Mouse (Mus musculus) cerebellum, postnatal 25 days (tissue): ENCODE measurements around the gene Baz1b.
"Not testable (repeated sequence)": the region's sequence is repeated elsewhere in the genome, so short reads cannot be mapped to it uniquely, and the experiment has no call there.

Experiments
- DNase-seq, 2 experiments: peaks; one replicate each; pipeline ENCODE4 v3.0.0; 2021; ENCODE audit warnings: mixed read lengths in 2 of 2

Baz1b gene

DNA sequence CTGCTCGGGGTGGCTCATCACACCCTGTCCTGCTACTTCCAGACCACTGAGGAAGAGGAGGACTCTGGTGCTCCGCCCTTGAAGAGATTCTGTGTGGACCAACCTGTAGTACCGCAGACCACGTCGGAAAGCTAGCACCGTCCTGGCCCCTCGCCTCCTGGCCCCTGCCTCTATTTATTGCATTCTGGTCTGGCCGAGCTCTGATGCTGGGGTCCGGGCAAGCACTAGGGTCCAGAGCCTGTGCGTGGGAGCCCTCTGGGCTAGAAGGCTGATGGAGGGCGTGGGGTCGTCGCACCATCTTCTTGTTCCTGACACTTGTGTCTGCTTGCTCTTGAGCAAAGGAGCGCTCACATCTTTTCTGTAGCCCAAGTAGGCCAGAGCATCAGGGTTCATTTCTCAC lies 6.3 kb upstream of the Baz1b start:
- DNase-seq = peak in 1 of 2 experiments; percentile 36

DNA sequence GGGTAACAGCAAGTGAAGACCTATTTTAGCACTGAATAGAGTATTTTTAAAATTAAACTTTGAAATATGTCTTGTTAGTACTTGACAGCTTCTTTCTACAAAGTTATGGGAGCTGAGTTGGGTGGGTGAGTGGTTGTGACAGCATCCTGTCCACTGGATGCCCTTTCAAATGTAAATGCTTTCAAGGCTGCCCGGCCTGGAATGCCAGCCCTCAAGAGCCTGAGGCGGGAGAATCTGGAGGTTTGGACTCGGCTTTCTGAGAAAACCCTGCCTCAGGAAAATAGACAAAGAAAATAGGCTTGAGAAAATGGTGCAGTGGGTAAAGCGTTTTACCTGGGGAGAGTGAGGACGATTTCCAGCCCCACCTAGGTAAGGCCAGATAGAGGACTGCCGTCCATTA lies 5.3 kb upstream of the Baz1b start:
- DNase-seq = no peak

DNA sequence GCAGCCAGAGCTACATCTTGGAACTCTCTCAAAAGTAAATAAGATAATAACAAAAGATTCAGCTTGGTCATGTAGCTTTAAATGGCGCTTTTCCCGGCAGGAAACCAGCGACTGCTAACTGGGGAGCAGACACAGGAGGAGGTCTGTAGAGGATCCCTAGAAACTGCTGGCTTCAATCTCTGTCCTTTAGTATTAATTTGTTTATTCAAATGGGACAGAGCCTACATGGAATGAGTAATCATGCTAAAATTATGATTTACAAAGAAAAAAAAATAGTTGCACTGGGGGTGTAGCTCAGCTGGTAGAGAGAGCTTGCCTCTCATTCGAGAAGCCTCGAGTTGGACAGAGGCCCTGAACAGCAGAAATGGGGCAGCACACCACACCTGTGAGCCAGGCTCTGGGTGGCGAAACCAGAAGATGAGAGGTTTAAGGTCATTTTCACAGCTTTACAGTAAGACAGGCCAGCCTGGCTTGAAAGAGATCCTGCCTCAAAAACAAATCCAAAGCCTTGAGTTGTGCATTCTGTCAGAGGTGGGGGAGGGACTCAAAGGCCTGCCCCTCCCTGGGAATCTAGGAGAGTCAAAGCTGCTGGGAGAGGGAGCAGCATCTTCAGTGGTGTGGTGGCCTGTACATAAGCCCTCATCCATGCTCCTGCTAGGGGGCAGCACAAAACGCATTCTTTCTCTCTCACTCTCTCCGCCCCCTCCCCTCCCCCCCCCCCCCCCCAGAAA lies 3.8 kb upstream of the Baz1b start:
- peak; percentile 46 to 50 for DNase-seq

DNA sequence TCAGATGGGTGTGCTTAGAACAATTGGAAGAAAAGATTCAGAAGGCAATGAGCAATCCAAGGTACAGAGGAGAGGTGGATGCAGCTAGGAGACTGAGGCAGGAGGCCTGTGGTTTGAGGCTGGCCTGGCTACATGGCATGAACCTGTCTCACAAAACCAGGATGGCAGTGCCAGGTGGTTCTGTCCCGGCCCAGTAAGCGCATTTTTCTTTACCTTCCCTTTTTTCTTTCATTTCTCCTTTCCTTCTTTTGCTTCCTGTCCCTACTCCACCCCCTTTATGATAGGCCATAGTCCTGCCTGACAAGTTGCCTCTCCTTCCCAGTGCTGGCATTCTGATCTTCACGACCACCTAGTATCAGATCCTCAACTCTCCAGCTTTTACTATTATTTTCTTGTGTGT lies 2.0 kb upstream of the Baz1b start:
- DNase-seq = no peak

DNA sequence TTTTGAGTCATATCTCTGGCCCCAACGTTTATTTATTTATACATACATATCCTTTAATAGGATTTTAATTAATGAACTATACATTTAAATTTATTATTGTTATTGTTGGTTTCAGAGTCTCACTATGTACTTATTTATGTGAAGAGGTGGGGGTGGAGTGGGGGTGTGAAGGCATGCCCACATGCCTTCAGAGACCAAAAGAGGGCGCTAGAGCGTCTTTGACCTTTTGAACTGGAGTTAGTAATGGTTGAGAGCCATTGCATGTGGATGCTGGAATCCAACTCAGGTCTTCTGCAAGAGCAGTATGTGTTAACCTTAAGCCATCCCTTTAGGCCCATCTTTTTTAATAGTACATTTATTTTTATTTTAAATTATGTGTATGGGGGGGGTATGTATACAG lies 1.5 kb upstream of the Baz1b start:
- no peak for DNase-seq

DNA sequence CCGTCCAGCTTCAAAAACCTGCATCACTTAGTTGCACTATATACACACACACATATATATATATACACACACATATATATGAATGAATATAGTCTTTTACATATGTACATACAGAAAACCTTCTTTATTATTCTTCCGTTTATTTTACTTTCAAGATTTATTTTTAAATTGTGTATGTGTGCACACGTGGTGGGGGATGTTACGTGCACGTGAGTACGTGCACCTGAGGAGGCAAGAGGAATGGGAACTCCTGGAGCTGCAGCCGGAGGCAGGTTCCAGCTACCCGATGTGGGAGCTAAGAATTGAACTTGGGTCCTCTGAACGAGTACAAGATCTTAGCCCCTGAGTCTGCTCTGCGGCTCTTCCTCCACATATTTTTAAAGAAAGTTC lies 838 bp upstream of the Baz1b start:
- DNase-seq = no peak

DNA sequence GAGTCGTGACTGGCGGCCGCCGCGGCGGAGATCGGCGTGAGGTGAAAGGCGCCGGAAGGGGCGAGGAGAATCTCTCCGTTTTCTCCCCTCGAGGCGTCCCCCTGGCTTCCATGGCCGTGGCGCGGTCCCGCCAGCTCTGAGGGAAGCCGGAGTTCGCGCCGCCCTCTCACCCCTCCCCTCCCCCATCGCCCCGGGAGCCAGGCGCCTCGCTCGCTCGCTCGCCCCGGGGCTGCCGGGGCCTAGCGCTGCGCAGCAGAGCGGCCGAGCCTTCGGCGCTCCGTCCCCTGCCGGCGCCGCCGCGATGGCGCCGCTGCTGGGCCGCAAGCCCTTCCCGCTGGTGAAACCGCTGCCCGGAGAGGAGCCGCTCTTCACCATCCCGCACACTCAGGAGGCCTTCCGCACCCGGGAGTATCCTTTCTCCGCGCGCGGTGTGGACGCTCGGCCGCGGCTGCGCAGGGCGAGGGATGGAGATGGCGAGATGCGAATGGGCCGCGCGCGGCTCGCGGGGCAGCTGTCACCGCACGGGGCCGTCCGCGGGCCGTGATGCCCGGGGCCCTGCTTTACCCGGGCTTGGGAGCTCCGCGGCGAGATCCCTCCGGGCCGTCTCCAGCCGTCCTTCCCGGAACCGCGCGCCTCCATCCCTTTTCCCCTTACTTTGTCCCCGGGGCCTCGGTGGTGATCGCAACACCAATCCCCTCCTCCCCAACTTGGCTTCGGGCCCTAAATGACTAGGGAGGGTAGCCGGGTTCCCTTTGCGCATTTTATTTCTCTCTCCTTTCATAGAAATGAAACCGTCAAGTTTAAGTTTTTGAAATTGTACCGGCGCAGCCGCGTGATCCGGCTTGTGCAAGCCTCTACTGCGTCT lies 517 bp downstream of the Baz1b start:
- DNase-seq = peak in 1 of 2 experiments; percentile 69

DNA sequence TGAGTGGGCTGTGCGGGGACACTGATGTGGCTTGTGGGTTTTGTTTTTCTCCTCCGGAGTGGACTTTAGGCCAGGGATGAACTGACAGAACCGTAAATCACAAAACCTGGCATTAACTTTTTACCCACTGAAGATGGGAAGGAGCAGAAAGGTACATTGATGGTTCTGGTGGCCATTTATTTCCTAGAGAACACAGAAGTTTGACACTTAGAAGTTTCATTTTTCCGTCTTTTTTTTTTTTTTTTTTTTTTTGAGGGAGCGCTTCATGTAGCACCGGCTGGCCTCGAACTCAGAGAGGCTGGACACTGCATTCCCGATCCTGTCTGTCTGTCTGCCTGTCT lies 1.1 kb downstream of the Baz1b start:
- DNase-seq = no peak

DNA sequence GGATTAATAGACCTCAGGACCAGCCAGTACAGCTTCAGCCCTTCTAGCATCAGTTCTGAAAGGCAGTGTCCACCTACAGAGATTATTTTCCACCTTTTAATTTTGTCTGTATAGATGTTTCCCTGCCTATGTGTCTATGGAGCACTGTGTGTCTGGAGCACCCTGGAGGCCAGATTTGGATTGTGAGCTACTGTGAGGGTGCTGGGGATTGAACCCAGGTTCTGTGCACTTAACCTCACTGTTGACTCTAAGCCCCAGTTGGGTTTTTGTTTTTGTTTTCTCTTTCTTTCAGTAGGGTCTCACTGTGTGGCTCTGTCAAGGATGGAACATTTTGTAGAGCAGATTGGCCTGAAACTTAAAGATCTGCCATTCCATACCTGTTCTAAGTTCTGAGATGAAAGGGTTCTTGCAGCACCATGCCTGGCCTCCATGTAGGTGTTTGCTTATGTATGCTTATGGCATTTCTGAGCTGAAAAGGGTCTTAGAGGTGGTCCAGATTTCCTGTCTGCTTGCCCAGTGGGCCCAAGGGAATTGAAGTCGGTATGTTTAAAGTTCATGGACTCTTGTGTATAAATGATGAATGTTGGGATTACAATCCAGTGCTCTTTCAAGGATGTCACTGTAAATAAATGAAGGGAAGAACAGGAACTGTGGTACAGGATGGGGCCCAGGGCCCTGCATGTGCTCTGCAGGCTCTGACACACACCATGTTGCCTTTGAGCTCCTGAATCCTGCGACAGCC lies 2.4 kb downstream of the Baz1b start:
- DNase-seq = no peak

DNA sequence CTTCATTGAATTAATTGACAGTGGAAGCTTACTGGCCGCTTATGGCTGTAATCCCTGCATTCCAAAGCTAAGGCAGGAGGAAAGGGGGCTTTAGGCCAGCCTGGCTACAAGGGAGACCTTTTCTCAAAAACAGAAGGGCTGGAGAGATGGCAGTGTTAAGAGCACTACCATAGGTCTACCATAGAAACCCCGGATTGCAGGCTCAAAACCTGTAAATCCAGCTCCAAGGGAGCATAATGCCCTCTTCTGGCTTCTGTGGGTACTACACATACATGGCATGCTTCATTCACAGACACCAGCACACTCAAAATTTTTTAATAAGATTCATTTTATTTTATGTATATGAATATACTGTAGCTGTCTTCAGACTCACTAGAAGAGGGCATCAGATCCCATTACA lies 4.6 kb downstream of the Baz1b start:
- DNase-seq = peak; percentile 68 to 83

DNA sequence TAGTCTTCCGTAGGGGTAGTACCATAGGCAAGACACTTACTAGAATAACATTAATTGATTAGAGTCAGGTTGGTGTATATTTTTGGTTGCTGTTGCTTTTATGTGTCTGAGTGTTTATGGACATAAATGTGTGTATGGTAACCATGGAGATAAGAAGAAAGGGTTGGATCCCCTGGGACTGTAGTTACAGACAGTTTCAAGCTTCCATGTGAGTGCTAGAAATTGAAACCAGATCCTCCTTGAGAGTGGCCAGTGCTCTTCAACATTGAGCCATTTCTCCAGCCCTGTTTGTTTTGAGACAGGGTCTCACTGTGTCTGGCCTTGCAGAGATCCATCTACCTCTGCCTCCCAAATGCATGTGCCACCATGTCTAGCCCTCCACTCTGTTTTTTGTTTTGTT lies 5.4 kb downstream of the Baz1b start:
- no peak for DNase-seq

DNA sequence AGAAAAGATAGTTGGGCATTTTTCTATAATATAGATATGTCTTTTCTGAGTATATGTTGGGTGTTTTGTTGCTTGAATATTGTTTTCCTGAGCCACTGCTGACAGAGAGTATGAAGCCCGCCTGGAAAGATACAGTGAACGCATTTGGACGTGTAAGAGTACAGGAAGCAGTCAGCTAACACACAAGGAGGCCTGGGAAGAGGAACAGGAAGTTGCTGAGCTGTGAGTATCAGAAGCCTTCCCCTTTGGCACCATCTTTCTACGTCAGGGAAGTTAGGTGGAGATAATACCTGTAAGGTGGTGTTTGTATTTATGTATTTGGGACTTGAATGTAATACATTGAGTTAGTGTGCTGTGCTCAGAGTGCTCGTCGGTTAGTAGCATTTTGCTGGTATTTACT lies 9.3 kb downstream of the Baz1b start:
- DNase-seq = no peak

DNA sequence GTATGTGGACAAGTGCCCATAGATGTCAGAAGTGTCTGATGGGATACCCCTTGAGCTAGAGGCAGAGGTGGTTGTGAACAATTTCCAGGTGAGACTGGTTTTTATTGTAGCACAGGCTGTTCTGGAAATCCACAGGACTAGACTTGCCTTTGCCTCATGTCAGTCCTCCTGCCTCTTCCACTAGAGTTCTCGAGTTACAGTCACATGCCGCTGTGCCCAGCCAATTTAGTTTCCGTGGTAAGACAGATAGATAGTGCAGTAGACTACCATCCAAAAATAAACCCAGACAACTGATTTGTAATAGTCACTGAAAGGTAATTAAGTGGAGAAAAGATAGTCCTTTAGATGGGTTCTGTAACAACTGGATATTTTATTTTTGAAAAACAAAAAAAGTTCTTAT lies 15.7 kb downstream of the Baz1b start:
- no peak for DNase-seq

DNA sequence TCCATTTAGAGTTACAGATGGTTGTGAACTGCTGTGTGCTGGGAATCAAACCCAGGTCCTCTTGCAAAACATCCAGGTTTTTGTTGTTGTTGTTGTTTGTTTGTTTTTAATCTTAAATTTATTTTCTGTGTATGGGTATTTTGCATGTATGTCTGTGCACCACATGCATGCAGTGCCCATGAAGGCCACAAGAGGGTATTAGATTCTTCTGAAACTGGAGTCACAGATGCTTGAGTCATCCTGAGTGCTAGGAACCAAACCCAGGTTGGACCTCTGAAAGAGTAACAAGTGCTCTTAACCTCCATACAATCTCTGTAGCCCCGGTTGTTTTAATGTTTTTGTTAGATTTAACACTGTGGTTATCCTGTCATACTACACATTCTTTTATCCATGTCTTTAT lies 21.1 kb downstream of the Baz1b start:
- no peak for DNase-seq

DNA sequence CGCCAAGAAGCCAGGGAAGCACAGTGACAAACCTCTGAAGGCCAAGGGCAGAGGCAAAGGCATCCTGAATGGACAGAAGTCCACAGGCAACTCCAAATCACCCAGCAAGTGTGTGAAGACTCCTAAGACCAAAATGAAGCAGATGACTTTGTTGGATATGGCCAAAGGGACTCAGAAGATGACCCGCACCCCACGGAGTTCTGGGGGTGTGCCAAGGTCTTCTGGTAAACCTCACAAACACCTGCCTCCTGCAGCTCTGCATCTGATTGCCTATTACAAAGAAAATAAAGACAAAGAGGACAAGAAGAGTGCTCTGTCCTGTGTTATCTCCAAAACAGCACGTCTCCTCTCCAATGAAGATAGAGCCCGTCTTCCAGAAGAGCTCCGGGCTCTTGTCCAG lies 29.8 kb downstream of the Baz1b start:
- peak; percentile 27 to 65 for DNase-seq

DNA sequence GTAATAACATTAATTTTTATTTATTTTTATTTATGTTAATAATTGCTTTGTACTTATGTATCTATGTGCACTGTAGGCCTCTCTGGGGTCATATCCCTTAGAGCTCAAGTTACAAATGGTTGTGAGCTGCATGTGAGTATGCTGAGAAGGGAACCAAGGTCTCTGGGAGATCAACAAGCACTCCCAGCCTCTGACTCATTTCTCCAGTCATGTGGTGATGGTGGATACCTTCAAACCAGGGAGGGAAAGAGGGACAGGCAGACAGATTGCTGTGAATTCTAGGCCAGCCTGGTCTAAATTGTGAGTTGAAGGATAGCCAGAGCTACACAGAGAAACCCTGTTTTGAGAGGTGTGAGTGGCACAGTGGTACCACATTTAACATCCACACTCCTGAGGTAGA lies 33.9 kb downstream of the Baz1b start:
- no peak for DNase-seq

DNA sequence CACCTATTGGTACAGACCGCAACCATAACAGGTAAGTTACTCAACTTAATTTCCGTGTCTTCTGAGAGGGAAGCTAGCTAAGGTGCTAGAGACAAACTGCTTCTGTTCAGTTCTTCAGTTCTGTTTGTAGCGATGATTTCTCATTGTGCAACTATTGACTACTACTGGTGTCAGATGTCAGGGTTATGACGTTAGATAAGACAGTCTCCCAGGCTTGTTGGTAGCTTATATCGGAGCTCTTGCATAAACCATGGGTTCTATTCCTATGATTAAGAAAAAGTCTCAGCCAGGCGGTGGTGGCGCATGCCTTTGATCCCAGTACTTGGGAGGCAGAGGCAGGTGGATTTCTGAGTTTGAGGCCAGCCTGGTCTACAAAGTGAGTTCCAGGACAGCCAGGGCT lies 35.0 kb downstream of the Baz1b start:
- DNase-seq = no peak

DNA sequence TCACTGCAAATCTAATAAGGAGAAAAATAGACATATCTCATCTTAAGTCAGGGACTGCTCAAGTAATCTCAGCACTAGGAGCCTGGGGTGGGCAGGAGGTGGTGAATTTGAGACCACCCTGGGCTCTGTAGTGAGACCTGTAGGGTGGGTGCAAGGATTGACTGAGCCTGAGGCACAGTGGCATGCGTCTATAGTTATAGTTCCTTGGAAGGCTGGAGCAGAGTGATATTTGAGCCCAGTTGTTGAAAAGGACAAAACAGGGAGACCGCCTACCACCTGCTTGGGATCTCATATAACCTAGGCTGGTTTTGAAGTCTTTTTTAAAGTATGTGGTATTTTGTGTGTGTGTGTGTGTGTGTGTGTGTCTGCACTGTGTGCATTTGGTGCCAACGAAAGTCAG lies 37.1 kb downstream of the Baz1b start:
- no peak for DNase-seq

DNA sequence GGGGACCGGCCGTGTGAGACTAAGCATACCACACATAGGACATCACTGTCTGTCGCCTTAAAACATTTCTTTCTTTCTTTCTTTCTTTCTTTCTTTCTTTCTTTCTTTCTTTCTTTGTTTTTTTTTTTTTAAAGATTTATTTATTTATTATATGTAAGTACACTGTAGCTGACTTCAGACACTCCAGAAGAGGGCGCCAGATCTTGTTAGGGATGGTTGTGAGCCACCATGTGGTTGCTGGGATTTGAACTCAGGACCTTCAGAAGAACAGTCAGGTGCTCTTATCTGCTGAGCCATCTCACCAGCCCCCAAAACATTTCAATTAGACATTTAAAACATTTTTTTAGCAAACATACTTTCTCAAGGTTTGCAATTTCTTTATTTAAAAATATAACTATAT lies 38.8 kb downstream of the Baz1b start:
- not testable (repeated sequence) for DNase-seq

DNA sequence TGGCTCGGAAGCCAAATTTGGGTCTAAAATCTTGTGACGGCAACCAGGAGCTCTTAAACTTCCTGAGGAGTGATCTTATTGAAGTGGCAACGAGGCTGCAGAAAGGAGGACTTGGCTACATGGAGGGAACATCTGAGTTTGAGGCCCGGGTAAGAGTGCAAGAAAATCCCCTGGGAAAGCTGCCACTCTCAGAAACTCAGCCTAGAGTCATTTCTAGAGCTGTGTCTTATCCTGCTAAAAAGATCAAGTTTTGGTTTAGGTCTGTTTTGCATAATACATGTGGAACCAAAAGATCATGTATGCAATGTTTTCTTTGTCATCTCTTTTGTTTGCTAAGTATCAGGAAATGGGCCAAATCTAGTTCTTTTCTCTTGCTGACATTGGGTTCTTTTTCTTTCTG lies 43.1 kb downstream of the Baz1b start:
- no peak for DNase-seq

DNA sequence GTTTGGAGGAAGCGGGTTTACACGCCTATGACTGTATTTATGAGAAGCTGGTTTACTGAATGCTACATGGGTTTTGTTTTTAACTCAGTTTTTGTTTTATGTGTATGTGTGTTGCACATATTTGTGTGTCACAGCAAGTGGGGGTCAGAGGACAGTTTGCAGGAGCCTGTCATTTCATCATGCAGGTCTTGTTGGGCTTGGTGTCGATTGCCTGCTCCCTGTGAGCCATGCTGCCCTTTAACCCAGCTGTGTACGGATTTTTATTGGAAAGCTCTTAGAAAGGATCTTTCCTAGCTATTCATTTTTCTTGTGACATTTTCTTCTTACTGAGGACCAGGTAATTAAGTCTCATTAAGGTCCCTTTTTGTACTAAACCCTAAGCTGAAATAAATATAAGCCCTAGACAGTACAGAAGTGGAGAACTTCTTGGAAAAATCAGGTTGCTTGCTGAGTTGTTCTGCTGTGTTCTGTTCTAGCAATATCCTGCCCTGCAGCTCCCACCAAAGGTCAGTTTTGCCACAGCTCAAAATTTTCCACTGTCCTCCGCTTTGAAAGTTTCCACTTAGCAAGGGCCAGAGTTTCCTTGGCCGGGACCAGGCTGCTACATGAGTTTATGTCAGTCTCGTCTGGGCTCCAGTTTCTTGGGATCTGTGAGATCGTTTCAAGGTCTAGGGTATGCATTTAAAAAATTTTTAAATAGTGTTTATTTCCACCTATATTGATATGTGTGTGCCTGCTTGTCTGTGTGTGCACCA lies 46.3 kb downstream of the Baz1b start:
- DNase-seq = no peak

DNA sequence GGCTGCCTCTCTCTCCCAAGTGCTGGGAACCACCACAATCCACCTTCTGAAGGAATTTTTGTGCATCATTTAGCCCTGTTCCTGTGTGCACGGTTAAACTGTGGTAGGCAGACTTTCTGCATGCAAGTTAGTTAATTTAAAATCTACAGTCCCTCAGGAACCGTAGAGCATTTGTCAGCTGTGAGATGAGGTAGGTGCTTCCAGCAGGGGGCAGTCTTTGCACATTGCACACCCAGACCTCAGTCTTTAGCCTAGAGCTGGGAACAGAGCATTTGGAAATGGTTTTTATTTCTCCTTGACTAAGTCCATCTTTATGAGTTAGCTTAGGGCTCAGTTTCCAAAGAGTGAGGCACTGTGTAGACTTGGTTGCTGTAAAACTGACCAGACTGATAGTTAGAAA lies 49.5 kb downstream of the Baz1b start:
- DNase-seq = peak; percentile 69 to 80

DNA sequence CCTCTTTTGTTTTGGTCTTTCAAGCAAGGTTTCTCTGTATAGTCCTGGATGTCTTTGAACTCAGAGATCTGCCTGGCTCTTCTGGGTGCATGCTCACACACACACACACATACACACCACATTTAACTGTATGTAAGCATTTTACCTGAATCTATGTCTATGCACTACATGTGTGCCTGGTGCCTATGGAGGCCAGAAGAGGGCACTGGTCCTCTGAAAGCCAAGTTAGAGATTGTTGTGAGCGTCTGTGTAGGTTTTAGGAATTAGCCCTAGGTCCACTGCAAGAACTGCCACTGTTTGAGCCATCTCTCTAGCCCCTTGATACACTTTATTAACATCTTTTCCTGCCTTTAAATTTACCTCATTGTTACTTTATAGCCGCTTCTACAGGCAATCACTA lies 51.8 kb downstream of the Baz1b start:
- no peak for DNase-seq
